Mouse (Mus musculus) embryonic fibroblast, embryonic 13.5 days (primary cell): ENCODE measurements at regions not wholly inside any gene's neighbourhood (a gene's known extent, or its start where the extent isn't known, plus 50 kb on each side); places are given as distances from the start of the nearest gene placed in this dataset.

Experiments
- CTCF ChIP-seq: IDR thresholded peaks from 2 replicates; pipeline ENCODE4 v1.5.1; 2011; ENCODE audit warnings: mild to moderate bottlenecking, control low read depth, low read length, moderate library complexity, borderline replicate concordance; ENCODE audit not compliant: insufficient read depth
- POLR2A ChIP-seq: IDR thresholded peaks from 2 replicates; pipeline ENCODE4 v1.6.1; 2011; ENCODE audit warnings: low read depth, mild to moderate bottlenecking, control low read depth, low read length, moderate library complexity

- no peak for TF ChIP-seq POLR2A
- TF ChIP-seq CTCF: no peak
Measured at GRCm38 (mm10) chr15:59805771-59806170, 210.6 kb downstream of the 4933412E24Rik start.
